Mouse (Mus musculus) brain, embryonic 14.5 days (tissue): ENCODE results near the gene Sct.

ENCODE experiments used
- CTCF ChIP-seq: fragments of 200-500 bp; IDR thresholded peaks from 2 replicates; pipeline ENCODE4 v1.5.1; 2012; ENCODE audit warnings: inconsistent platforms, mild to moderate bottlenecking, moderate library complexity, borderline replicate concordance; ENCODE audit not compliant: insufficient read depth, insufficient read length; ENCODE audit errors: extremely low read depth
- POLR2A ChIP-seq: fragments of 200-500 bp; IDR thresholded peaks from 2 replicates; pipeline ENCODE4 v1.6.1; 2012; ENCODE audit warnings: mild to moderate bottlenecking, inconsistent platforms, borderline replicate concordance; ENCODE audit not compliant: poor library complexity, insufficient read depth, insufficient read length, severe bottlenecking; ENCODE audit errors: extremely low read depth

DNA sequence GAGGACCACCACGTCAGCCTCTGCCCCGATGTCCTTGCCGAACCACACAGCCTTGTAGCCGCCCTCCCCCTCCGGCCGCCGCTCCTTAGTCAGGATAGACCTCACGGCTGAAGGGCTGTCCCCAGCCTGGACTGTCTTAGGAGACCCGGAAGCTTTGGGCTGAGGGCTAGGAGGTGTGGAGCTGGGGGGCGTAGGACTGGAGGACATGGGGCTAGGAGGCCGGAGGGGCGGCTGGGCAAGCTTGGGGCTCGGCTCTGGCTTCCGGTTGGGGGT is 9.7 kb downstream of the Sct start:
- no peak for TF ChIP-seq CTCF
- no peak for TF ChIP-seq POLR2A
